Mouse (Mus musculus) heart, embryonic 15.5 days (tissue): ENCODE results near the gene Tac4. TPM values are rescaled to one million over a fixed set of nuclear protein-coding genes. Genes with fewer than 3 reads are reported as not detected.
A peak's percentile ranks its signal among the peaks of the same experiment; 100 is the strongest.

ENCODE experiments used
- ATAC-seq: fragments of 200-750 bp; cut with Nextera tagmentation; replicated peaks from 2 replicates; pipeline ENCODE4 v1.8.0; 2017; ENCODE audit warnings: low read depth, moderate TSS enrichment; ENCODE audit not compliant: insufficient number of reproducible peaks, insufficient read depth, low FRiP score
- H3K27ac ChIP-seq: fragments of 300-500 bp; sonication (generic); 2 replicates; pipeline ENCODE4 v1.5.1; 2015; ENCODE audit warnings: mild to moderate bottlenecking, inconsistent platforms
- H3K27me3 ChIP-seq: fragments of 300-500 bp; sonication (generic); 2 replicates; pipeline ENCODE4 v1.6.1; 2015; ENCODE audit warnings: inconsistent platforms
- H3K36me3 ChIP-seq: fragments of 300-500 bp; sonication (generic); 2 replicates; pipeline ENCODE4 v1.6.1; 2015; ENCODE audit warnings: mild to moderate bottlenecking, inconsistent platforms
- H3K4me1 ChIP-seq: fragments of 300-500 bp; sonication (generic); replicated peaks from 2 replicates; pipeline ENCODE4 v1.6.1; 2015; ENCODE audit warnings: inconsistent platforms
- H3K4me2 ChIP-seq: fragments of 300-500 bp; sonication (generic); 2 replicates; pipeline ENCODE4 v1.6.1; 2015; ENCODE audit warnings: inconsistent platforms, mild to moderate bottlenecking, moderate library complexity
- H3K4me3 ChIP-seq: fragments of 300-500 bp; sonication (generic); 2 replicates; pipeline ENCODE4 v1.5.1; 2015; ENCODE audit warnings: mild to moderate bottlenecking, inconsistent platforms
- H3K9ac ChIP-seq: fragments of 300-500 bp; sonication (generic); 2 replicates; pipeline ENCODE4 v1.6.1; 2015; ENCODE audit warnings: mild to moderate bottlenecking, inconsistent platforms
- H3K9me3 ChIP-seq: fragments of 300-500 bp; sonication (generic); replicated peaks from 2 replicates; pipeline ENCODE4 v1.6.1; 2016; ENCODE audit warnings: inconsistent platforms
- WGBS: fragments of 180-500 bp; shearing (Covaris S2); methylation state at CpG from one replicate; pipeline ENCODE4 v1.1.7; 2015; ENCODE audit warnings: mixed read lengths; 5-methylcytosine and 5-hydroxymethylcytosine counted together
- polyA plus RNA-seq: library from polyadenylated mRNA; unstranded; fragments of >200 nt; fragmentation: Nextera tagmentation; extraction: Ambion mirVana; gene quantifications from 2 replicates; pipeline ENCODE4 v1.2.1, GENCODE M21; 2015

Tac4 gene
- polyA plus RNA-seq, 1 experiment from 2014 or later: not detected

- H3K27me3 ChIP-seq: peaks cover 15% of the 10 kb centered on the region
- H3K4me2 ChIP-seq: no peak overlapping the region
- peaks cover 4% of the 10 kb centered on the region; the same call in 1 of the 2 replicates for H3K4me1 ChIP-seq
- ATAC-seq: no peak
- 55% methylated on average over 6 of the region's 6 CpGs for WGBS
- no peak overlapping the region for H3K4me3 ChIP-seq
- no peak overlapping the region for H3K27ac ChIP-seq
- H3K9ac ChIP-seq: no peak overlapping the region
- no peaks in the 10 kb centered on the region for H3K9me3 ChIP-seq
- H3K36me3 ChIP-seq: no peaks in the 10 kb centered on the region
Measured at GRCm38 (mm10) chr11:95238477-95238876, 22.9 kb upstream of the Tac4 start.

GRCm38 (mm10) chr11:95242653-95243052 lies 18.7 kb upstream of the Tac4 start:
- 62% methylated on average over 6 of the region's 6 CpGs for WGBS

GRCm38 (mm10) chr11:95245456-95245855 lies 15.9 kb upstream of the Tac4 start:
- Histone ChIP-seq H3K4me1 (peaks cover 7% of the 10 kb centered on the region), H3K4me2 (no peak overlapping the region), H3K27me3 (peaks cover 3% of the 10 kb centered on the region; the same call in 1 of the 2 replicates), H3K4me3 (no peak overlapping the region), H3K9ac (no peak overlapping the region), H3K9me3 (no peaks in the 10 kb centered on the region), H3K36me3 (no peaks in the 10 kb centered on the region), H3K27ac (no peak overlapping the region)
- ATAC-seq: no peak
- WGBS: 60% methylated on average over 7 of the region's 7 CpGs

More at GRCm38 (mm10) chr11:95242653-95243052, 18.7 kb upstream of the Tac4 start:
- H3K27ac ChIP-seq: no peak overlapping the region
- no peak overlapping the region for H3K4me2 ChIP-seq
- H3K4me1 ChIP-seq: peaks cover 4% of the 10 kb centered on the region; the same call in 1 of the 2 replicates
- H3K27me3 ChIP-seq: peaks cover 6% of the 10 kb centered on the region; the same call in 1 of the 2 replicates
- H3K36me3 ChIP-seq: no peaks in the 10 kb centered on the region
- H3K9ac ChIP-seq: no peak overlapping the region
- H3K4me3 ChIP-seq: no peak overlapping the region
- no peak for ATAC-seq
- H3K9me3 ChIP-seq: no peaks in the 10 kb centered on the region

GRCm38 (mm10) chr11:95247065-95247464 lies 14.3 kb upstream of the Tac4 start:
- Histone ChIP-seq H3K4me3 (no peak overlapping the region), H3K4me1 (peaks cover 11% of the 10 kb centered on the region), H3K9me3 (no peaks in the 10 kb centered on the region), H3K9ac (no peak overlapping the region), H3K4me2 (no peak overlapping the region), H3K36me3 (no peaks in the 10 kb centered on the region), H3K27me3 (peaks cover 1% of the 10 kb centered on the region; the same call in 1 of the 2 replicates), H3K27ac (no peak overlapping the region)
- ATAC-seq: no peak
- 58% methylated on average over 14 of the region's 14 CpGs for WGBS

- H3K4me2 ChIP-seq: peak overlapping the region; percentile 3; the same call in 1 of the 2 replicates
- peaks cover 11% of the 10 kb centered on the region for H3K4me1 ChIP-seq
- no peaks in the 10 kb centered on the region for H3K9me3 ChIP-seq
- H3K27me3 ChIP-seq: no peaks in the 10 kb centered on the region; the same call in 1 of the 2 replicates
- no peaks in the 10 kb centered on the region for H3K36me3 ChIP-seq
- 0 out of 2 replicates have a peak overlapping the region, but pooled peaks have one; percentile 0 for H3K9ac ChIP-seq
- H3K27ac ChIP-seq: 0 out of 2 replicates have a peak overlapping the region, but pooled peaks have one; percentile 26
- peak; percentile 32; the same call in 1 of the 2 replicates for ATAC-seq
- no peak overlapping the region for H3K4me3 ChIP-seq
- WGBS: 17% methylated on average over 10 of the region's 10 CpGs
Measured at GRCm38 (mm10) chr11:95250110-95250509, 11.2 kb upstream of the Tac4 start.

- Histone ChIP-seq H3K27me3 (peaks cover 3% of the 10 kb centered on the region; the same call in 1 of the 2 replicates), H3K4me3 (no peak overlapping the region), H3K9me3 (no peaks in the 10 kb centered on the region), H3K9ac (no peak overlapping the region), H3K4me1 (peaks cover 11% of the 10 kb centered on the region), H3K36me3 (no peaks in the 10 kb centered on the region), H3K27ac (no peak overlapping the region), H3K4me2 (no peak overlapping the region)
- WGBS: 4% methylated on average over 11 of the region's 11 CpGs
- no peak for ATAC-seq
Measured at GRCm38 (mm10) chr11:95251295-95251694, 10.0 kb upstream of the Tac4 start.

GRCm38 (mm10) chr11:95252104-95252503 lies 9.2 kb upstream of the Tac4 start:
- Histone ChIP-seq H3K9me3 (no peaks in the 10 kb centered on the region), H3K4me3 (no peak overlapping the region), H3K27me3 (peaks cover 3% of the 10 kb centered on the region; the same call in 1 of the 2 replicates), H3K4me1 (peaks cover 11% of the 10 kb centered on the region), H3K36me3 (no peaks in the 10 kb centered on the region), H3K4me2 (no peak overlapping the region), H3K27ac (no peak overlapping the region), H3K9ac (no peak overlapping the region)
- 84% methylated on average over 6 of the region's 6 CpGs for WGBS
- ATAC-seq: no peak

- Histone ChIP-seq H3K4me3 (no peak overlapping the region), H3K4me2 (no peak overlapping the region), H3K4me1 (peaks cover 21% of the 10 kb centered on the region), H3K27me3 (peaks cover 12% of the 10 kb centered on the region; the same call in 1 of the 2 replicates), H3K27ac (no peak overlapping the region), H3K9ac (no peak overlapping the region), H3K36me3 (no peaks in the 10 kb centered on the region), H3K9me3 (no peaks in the 10 kb centered on the region)
- 84% methylated on average over 8 of the region's 8 CpGs for WGBS
- no peak for ATAC-seq
Measured at GRCm38 (mm10) chr11:95254165-95254564, 7.2 kb upstream of the Tac4 start.

GRCm38 (mm10) chr11:95255747-95256146 lies 5.6 kb upstream of the Tac4 start:
- Histone ChIP-seq H3K4me1 (peaks cover 16% of the 10 kb centered on the region), H3K27ac (no peak overlapping the region), H3K9ac (no peak overlapping the region), H3K4me2 (no peak overlapping the region), H3K4me3 (no peak overlapping the region), H3K27me3 (peaks cover 12% of the 10 kb centered on the region; the same call in 1 of the 2 replicates), H3K36me3 (no peaks in the 10 kb centered on the region), H3K9me3 (no peaks in the 10 kb centered on the region)
- WGBS: 69% methylated on average over 6 of the region's 6 CpGs
- no peak for ATAC-seq

GRCm38 (mm10) chr11:95257930-95258329 lies 3.4 kb upstream of the Tac4 start:
- Histone ChIP-seq H3K27me3 (peaks cover 12% of the 10 kb centered on the region; the same call in 1 of the 2 replicates), H3K9me3 (no peaks in the 10 kb centered on the region), H3K4me1 (peaks cover 14% of the 10 kb centered on the region), H3K36me3 (no peaks in the 10 kb centered on the region), H3K4me3 (no peak overlapping the region), H3K9ac (no peak overlapping the region), H3K27ac (no peak overlapping the region), H3K4me2 (peak overlapping the region; percentile 93)
- 50% methylated on average over 4 of the region's 4 CpGs for WGBS
- no peak for ATAC-seq

- ATAC-seq: peak; percentile 64
- peaks cover 12% of the 10 kb centered on the region; the same call in 1 of the 2 replicates for H3K27me3 ChIP-seq
- no peaks in the 10 kb centered on the region for H3K9me3 ChIP-seq
- under 1% methylated on average over 26 of the region's 26 CpGs for WGBS
- peak overlapping the region; percentile 93 for H3K4me2 ChIP-seq
- H3K9ac ChIP-seq: peak overlapping the region; percentile 58
- no peaks in the 10 kb centered on the region for H3K36me3 ChIP-seq
- peak overlapping the region; percentile 43; the same call in 1 of the 2 replicates for H3K27ac ChIP-seq
- H3K4me1 ChIP-seq: peaks cover 14% of the 10 kb centered on the region
- H3K4me3 ChIP-seq: peak overlapping the region; percentile 59
Measured at GRCm38 (mm10) chr11:95258490-95258889, 2.8 kb upstream of the Tac4 start.
